Mouse (Mus musculus): ENCODE results near the gene Gm4881.

- TF ChIP-seq CTCF (IDR thresholded peaks at IDR 0.05; ENCODE audit: low read depth, low read length) = no peak
- TF ChIP-seq GATA1 (IDR thresholded peaks at IDR 0.05; ENCODE audit: borderline replicate concordance, low read length) = no peak
These were observed 37.7 kb downstream of the Gm4881 start for GRCm38 (mm10) chr7:24906551-24906950.
